Mouse (Mus musculus): ENCODE measurements at regions not wholly inside any gene's neighbourhood (a gene's known extent, or its start where the extent isn't known, plus 50 kb on each side); places are given as distances from the start of the nearest gene placed in this dataset.
A peak's percentile ranks its signal among the peaks of the same experiment; 100 is the strongest.

DNA sequence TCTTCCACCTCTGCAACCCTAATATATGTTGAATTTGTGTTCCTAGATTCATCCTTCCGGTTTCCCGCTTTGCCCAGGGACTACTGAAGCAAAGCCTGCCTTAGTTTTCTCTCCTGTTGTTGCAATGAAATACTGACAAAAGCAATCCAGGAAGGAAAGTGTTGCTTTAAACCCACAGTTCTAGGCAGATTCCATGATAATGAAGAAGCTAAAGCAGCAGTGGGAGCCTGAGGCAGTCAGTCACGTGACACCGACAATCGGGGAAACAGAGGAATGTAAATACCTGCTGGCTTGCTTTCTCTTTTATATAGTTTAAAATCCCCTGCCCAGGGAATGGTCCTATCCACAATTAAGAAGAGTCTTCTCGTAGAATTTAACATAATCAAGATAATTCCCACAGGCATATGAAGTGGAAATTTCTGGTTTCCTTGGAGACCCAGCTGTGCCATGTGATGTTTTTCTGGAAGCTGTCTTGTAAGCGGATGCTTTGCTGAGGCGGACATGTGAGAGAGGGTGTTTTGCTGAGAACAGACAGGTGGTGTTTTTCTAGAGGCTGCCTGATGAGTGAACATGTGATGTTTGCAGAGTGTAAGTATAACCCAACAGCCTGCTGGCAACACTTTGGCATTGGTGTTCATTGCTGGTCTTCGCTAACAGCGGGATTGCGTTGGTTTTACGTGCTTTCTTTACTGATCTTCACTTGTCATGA lies 398.0 kb downstream of the Prim2 start:
- no peak for DNase-seq (ENCODE audit: extremely low spot score, low spot score)

DNA sequence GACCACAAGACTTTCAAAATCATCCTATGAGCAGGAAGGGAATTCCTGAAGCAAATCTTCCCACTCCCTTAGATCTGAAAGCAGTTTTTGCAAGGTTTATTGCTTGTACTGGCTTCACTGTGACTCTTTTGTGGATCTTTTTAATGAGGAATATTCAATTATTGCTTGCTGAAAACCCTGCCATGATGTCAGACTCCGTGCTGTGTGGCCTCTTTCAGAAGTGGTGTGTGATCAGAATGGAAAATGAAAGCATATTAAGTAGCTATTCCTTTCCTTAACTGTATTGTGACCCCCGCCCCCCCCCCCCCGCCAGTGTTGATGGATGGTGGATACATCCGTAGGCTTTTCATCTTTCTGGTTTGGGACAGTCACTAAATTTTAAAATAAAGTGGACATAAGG lies 400.4 kb downstream of the Prim2 start:
- DNase-seq (ENCODE audit: extremely low spot score, low spot score): no peak

DNA sequence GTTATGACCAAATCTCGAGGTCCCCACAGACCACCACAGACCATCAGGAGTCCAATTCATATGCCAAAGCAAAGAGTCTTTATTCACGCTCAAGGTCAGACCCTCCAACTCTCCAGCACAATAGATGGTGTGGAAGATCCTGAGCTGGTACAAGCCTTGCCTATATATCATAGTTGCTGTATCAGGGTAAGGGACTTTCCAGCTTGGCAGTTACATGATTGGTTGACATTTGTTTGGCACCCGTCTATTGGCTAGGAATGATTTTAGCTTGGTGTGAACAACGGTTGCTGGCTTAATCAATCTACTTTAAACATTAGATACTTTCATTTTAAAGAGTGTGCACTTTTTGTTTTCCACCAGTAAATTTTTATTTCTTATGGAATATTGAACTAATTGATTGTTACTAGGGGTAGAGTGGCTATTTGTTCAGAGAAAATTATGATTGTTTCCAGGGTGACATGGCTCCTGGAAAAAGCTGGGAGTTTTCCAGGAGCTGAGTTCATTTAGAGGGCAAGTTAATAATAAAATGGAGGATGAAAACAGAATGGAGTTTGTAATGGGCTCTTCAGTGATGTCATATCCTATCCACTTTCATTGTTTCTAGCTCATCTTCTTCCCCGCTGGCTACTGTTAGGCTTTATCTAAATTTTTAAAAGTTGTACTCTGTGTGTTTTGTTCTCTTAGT lies 403.7 kb downstream of the Prim2 start:
- DNase-seq (ENCODE audit: extremely low spot score, low spot score): no peak

DNA sequence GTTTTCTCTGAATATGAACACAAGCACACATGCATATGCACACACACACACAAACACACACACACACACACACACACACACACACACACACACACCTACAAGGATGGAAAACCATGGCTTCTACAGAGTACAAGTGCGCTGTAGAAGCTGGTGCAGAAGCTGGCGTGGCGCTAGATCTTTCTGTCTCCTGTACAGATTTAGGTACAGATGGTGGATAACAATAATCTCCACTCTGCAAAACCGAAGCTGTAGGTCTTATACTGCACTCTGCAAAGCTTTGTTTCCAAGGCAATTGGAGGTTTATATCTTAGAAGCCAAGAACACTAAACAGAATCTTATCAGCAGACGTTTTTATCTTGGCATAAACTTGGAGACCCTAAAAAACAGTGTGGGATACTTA lies 420.1 kb downstream of the Prim2 start:
- no peak for DNase-seq (ENCODE audit: extremely low spot score, low spot score)

DNA sequence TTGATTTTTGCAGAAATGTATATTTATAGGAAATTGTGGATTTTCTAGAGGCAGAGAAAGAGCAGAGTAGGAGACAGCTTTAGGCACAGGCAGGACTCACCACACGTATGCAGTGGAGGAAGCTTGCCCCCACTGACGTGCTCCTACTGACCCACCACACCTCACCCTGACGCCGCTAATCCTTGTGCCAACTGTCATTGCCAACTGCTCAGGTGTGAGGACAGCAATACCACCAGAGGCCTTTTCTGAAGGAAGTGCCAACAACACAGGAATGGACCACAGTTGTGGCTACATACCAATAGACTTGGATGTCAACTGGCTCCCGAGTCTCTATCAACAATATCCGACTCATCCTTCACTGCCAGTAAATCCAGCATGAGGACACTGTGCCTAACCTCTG lies 422.5 kb downstream of the Prim2 start:
- no peak for DNase-seq (ENCODE audit: extremely low spot score, low spot score)

DNA sequence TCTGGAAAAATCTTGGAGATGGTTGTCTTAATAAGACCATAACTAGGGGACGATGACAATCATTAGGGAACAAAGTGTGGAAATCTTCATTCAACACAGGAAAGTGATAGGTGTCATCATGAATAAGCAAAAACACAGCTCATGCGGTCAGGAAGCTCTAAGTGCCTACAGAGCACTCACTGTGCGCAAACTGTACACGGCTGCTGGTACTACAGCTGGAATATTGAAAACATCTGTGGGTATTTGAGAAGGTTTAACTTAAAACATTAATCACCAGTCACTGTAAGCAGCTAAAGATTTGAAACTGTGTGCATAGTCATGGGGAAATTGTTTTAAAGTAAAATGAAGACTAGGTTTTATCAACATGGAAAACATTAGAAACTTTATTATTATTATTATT lies 424.4 kb downstream of the Prim2 start:
- no peak for DNase-seq (ENCODE audit: extremely low spot score, low spot score)

DNA sequence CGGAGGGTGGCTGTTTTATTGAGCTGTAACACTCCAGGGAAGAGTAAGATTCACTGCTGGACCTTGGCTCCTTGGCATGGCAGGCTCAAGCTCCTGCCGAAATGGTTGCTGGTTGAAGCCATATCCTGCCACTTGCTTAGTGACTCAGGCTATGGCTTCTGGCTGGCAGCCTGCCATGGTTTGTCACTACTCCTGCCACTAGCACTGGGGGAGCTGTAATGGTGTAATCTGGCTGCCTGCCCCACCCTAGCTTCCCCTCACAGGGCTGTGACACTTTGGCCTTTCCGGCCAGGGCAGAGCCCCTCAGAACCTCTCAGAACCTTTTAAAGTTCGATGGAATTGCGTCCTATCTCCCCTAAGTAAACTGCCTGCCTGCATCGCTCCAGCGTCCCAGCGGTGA lies 424.9 kb downstream of the Prim2 start:
- no peak for DNase-seq (ENCODE audit: extremely low spot score, low spot score)

DNA sequence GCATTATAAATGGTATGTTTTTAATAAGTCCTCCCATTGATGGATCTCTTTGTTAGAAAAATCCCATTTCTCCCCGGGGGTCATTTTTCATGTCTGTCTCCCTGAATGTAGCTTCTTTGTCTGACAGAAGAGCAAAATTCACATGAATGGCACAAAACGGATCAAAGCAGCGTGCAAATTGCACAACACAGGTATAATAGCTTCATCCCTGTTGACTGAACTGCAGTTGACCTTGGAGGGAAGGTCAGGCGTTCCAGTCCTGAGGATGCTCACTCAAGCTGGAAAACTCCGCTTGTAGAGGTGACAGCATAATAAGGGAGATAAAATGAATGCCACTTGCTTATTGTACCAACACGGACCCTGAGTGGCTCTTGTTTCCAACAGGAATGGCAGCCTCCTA lies 446.6 kb downstream of the Prim2 start:
- DNase-seq (ENCODE audit: extremely low spot score, low spot score): no peak

DNA sequence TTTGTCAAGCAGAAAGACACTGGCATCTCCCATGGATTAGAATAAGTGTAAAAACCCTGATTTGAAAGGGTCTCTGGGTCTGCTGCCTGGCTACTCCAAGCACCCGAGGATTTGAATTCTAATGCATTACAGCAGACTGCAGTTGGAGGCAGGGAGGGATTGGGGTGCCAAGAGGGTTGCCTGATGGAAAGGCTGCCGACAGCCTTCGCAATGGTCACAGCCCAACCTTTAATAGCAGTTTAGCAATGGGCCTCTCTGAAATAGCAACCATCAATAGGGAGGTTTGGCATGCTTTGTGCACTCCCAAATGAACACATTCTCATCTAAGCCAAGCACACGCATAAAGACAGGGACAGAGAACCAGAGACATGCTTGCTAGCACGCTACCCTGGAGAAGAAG lies 454.8 kb downstream of the Prim2 start:
- DNase-seq (ENCODE audit: extremely low spot score, low spot score): no peak

DNA sequence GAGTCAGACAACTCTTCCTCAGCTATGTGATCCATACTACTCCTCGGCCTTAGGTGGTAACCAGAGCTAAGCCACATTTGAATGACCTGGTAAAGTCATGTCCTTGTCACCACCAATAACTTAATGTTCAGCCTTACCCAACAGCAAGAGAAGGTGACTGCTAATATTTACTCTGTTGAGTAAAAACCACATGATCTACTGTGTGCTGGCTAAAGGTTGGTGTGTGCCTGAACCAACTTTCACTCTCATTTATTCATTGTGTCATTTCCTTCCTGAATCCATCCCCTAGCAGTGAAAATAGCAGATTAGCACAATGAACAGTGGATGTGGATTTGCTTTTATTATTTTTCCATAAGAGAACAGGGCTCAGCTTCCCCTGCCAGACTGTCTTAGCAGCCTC lies 455.2 kb downstream of the Prim2 start:
- DNase-seq (ENCODE audit: extremely low spot score, low spot score): no peak

DNA sequence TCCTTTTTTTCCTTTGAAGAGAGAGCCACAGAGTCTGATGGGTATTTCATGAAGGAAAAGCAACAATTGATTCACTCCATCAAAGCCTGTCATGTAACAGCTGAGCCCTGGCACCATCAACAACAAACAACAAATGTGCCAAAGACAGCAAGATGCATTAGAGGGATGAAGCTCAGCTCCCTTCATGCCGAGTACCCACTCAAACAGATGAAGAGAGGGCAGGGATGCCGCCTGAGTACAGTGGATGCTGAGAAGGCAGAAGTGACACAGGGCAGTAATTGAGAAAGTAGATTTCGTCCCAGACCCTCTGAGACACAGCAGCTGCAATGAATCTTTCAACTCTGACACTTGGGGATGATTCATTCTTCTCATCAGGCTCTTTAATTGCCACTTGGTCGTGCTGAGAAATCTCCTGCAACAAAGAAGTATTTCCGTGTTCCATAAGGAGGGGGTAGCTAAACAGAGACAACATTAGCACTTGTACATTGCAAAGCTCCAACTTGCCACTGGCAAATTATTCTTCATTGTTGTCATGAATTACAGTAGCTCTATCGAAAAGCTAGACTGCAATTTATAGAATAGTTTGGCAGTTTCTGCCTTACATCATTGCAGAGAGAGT lies 467.9 kb downstream of the Prim2 start:
- DNase-seq (ENCODE audit: extremely low spot score, low spot score): peak; percentile 18

DNA sequence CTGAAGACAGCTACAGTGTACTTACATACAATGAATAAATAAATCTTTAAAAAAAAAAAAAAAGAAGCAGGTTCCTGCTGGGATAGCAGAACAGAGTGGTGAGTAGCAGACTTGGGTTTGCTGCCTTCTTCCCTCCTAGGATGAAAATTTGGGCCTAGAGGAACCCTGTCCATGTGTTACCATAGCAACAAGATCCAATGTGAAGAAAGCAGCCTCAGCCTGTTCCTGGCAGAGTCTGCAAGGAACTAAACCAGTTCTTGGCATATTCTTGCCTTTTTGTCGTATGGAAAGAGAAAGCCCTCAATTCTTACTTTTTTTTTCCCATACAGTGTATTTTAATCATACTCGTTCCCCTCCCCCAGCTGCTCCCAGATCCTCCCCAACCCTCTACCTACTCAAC lies 474.5 kb downstream of the Prim2 start:
- DNase-seq (ENCODE audit: extremely low spot score, low spot score): no peak

DNA sequence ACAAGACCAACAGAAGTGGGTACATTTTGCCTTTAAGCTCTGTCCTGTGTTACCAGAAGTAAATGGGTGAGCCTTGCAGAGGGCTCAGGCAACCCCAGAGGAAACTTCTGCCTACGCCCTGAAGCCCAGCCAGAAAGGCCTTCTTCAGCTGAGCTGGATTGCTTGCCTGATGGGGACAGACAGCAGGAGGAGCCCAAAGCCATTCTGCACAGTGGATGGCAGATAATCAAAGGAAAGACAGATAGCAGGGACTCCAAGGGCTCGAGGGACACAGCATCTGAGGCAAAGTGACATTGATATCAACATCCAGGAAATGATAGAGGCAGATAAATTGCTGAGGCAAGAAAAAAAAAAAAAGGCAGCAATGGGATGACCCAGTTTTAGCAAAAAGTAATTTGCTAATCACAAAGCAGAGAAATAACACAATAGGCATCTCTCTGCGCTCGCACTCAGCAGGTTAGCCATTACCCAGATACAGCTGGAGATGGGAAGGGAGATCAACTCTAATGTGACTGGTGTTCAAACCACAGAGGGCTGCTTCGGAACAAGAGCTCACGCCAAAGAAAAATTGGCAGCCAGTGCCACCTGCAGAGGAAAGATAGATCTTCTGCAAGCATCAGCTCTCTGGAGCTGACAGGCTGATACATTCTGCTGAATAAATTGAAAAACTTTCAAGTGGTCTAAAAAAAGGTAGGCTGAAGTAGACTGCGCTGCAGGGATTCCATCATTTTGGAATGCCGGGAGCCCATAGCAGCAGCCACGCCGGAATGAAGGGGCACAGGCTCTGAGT lies 494.8 kb downstream of the Prim2 start:
- no peak for DNase-seq (ENCODE audit: extremely low spot score, low spot score)

DNA sequence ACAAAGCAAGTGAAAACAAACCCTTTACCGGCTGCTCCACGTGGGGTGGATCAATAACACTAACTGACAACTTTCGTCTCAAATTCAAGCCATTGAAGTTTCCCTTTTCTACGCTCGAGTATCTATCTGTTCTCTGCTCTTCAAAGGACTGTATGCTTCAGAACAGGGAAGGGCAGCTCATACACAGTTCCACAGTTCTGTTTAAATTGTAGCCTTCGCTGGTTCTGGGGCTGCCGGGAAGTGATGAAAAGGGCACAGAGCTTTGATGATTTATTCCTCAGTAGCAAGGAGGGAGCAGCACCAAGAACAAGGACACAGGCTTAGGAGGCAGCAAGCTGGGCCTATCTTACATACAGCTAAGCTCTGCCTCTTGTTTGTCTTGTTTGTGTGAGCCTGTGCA lies 532.6 kb downstream of the Prim2 start:
- no peak for DNase-seq (ENCODE audit: extremely low spot score, low spot score)

DNA sequence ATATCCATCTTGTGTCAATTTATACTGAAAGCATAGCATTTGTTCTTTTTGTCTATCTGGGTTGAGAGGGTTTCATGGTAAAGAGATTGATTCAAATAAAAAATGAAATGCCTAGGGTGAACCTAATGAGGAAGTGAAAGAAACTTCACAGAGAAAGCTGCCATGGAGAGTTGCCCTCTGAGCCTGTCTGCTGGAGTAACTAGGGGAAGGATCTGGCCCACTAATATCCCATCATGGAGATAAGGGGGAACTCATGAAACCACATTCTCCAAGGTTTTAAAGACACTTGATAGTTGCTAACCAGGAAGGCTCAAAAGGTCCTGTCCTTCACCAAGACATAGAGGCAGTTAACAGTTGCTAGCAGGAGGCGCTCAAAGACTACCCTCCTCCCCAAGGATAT lies 539.2 kb downstream of the Prim2 start:
- no peak for DNase-seq (ENCODE audit: extremely low spot score, low spot score)

DNA sequence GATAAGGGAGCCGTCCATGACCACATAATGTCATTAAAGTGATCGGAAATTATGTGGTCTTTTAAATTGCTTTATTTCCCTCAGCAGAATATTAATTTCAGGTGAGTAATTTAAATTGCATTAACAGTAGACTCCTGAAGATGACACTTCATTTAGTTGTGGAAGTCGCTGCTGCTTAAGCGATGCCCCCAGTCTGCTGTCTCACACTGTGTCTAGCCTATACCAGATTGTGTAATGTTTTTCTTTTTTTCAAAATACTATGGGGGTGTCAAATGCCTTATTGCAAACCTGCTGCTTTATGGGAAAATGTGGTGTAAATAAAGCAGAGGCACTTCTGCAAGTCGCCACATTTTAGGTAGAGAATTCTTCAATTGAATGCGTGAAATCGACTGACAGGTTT lies 544.5 kb downstream of the Prim2 start:
- DNase-seq (ENCODE audit: extremely low spot score, low spot score): no peak

DNA sequence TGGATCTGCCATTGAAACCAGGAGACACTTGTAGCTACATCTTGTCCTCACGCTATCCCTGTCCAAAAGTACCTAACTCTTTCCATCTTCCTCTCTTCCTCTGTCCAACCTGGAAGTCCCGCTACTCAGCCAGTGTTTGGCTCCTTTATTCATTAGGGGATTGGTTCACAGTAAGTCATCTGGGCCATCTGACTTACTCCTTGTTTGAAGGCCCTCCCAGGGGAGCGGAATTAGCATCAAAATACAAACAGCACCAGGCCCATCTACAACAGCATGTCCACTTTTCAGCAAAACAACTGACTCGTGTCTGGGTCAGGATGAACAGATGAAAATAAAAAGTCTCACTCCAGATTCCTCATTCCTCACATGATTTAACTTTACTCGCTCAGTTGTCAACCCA lies 559.2 kb upstream of the Gm5415 start:
- no peak for DNase-seq (ENCODE audit: extremely low spot score, low spot score)

DNA sequence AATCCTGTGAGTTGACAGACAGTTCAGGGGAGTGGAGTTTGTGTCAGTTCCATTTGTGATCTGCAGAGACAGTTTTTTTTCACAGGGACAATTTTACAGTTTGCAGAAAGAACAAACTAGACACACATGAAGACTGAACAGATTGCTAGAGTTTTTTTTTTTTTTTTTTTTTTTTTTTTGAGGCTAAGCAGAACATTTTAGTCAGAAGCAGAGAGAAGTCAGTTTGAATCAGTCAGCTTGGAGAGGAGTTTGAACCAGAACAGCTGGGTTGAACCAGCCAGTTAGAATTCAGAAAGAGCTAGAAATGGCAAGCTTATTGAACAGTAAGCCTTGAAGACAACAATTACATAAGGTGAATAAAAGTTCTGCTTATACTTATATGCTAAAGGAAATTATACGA lies 557.2 kb upstream of the Gm5415 start:
- DNase-seq (ENCODE audit: extremely low spot score, low spot score): no peak

DNA sequence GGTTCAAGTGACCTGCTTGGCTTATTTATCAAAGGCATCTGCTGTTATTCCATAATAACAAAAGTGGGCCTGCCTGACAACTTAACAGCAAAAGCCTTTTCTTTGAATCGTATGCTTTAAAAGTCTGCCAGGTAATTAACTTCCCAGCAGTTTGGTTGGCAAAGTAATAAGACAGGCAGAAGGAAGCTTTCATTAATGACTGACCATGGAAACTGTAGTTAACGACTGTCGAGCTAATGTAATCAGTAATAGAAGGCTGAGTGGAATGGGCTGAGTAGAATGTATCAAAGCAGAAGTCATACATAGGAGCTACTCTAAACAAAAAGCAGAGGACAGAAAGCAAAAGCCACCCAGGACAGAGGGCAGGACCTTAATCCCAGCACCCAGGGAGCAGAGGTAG lies 551.0 kb upstream of the Gm5415 start:
- no peak for DNase-seq (ENCODE audit: extremely low spot score, low spot score)

DNA sequence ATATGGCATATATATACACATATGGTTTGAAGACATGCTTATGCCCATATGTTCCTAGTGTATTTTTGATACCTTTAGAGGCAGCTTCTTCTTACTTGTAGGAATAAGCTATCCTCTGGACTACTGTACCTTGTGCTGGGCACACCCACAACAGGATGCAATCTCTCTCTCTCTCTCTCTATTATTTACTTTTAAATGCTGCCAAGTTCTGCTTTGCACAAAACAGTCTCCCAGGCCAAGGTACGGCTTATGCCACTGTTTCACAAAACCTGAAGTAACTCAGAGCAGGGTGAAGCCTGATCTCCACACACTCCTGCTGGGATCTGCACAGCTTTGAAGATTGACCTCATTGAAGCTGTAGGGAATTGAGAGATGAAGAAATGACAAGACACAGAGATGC lies 549.8 kb upstream of the Gm5415 start:
- no peak for DNase-seq (ENCODE audit: extremely low spot score, low spot score)

DNA sequence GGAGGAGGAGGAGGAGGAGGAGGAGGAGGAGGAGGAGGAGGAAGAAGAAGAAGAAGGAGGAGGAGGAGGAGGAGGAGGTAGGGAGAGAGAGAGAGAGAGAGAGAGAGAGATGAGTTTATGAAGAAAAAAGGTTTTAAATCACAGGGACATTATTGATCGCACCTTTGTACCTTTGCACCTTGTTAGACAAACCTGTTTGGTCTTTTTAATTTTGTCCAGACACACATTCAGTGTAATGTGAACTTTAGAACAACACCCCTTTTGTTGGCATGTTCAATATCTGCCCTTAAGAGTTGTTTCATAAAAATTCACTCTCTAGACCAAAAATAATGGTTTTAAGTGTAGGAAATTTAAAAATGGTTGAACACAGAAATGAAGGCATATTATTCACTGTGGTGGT lies 527.5 kb upstream of the Gm5415 start:
- DNase-seq (ENCODE audit: extremely low spot score, low spot score): no peak

DNA sequence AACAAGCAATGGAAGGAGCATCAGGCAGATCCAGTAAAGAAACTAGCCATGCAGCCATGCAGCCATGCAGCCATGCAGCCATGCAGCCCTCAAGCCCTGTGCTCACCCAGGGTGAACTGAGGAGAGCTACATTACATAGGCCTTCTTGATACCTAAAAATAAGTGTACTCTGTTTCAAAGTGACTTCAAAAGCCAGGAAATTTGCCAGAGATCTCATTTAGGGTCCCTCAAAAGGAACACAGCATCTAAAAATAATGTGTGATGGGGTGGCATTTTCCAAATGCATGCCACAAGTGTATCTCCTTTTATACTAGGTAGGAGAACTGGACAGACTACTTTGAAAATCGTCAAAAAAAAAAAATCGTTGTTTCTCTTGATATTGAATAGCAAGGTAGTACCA lies 510.9 kb upstream of the Gm5415 start:
- no peak for DNase-seq (ENCODE audit: extremely low spot score, low spot score)

Measured in neural tube, embryonic 10.5 days (tissue).